Mouse (Mus musculus) liver, embryonic 15.5 days (tissue): ENCODE results near the gene Atraid. TPM values are rescaled to one million over a fixed set of nuclear protein-coding genes. Genes with fewer than 3 reads are reported as not detected.

ENCODE experiments used
- ATAC-seq: fragments of 200-750 bp; cut with Nextera tagmentation; 2 replicates; pipeline ENCODE4 v1.8.0; 2017; ENCODE audit warnings: moderate number of reproducible peaks, mild to moderate bottlenecking, moderate library complexity; ENCODE audit not compliant: insufficient read depth
- H3K27ac ChIP-seq: fragments of 300-500 bp; sonication (generic); replicated peaks from 2 replicates; pipeline ENCODE4 v1.5.1; 2015; ENCODE audit warnings: mild to moderate bottlenecking, inconsistent platforms
- H3K27me3 ChIP-seq: fragments of 300-500 bp; sonication (generic); 2 replicates; pipeline ENCODE4 v1.6.1; 2015; ENCODE audit warnings: mild to moderate bottlenecking, inconsistent platforms
- H3K36me3 ChIP-seq: fragments of 300-500 bp; sonication (generic); replicated peaks from 2 replicates; pipeline ENCODE4 v1.6.1; 2015; ENCODE audit warnings: moderate library complexity, mild to moderate bottlenecking, inconsistent platforms
- H3K4me1 ChIP-seq: fragments of 300-500 bp; sonication (generic); replicated peaks from 2 replicates; pipeline ENCODE4 v1.6.1; 2015; ENCODE audit warnings: inconsistent platforms
- H3K4me2 ChIP-seq: fragments of 300-500 bp; sonication (generic); 2 replicates; pipeline ENCODE4 v1.6.1; 2015; ENCODE audit warnings: moderate library complexity, mild to moderate bottlenecking, inconsistent platforms
- H3K4me3 ChIP-seq: fragments of 300-500 bp; sonication (generic); replicated peaks from 2 replicates; pipeline ENCODE4 v1.5.1; 2015; ENCODE audit warnings: mild to moderate bottlenecking, inconsistent platforms
- H3K9ac ChIP-seq: fragments of 300-500 bp; sonication (generic); 2 replicates; pipeline ENCODE4 v1.6.1; 2015; ENCODE audit warnings: moderate library complexity, mild to moderate bottlenecking, inconsistent platforms
- H3K9me3 ChIP-seq: fragments of 300-500 bp; sonication (generic); replicated peaks from 2 replicates; pipeline ENCODE4 v1.6.1; 2016; ENCODE audit warnings: inconsistent platforms
- WGBS: fragments of 180-500 bp; shearing (Covaris S2); methylation state at CpG from one replicate; pipeline ENCODE4 v1.1.7; 2015; ENCODE audit warnings: mixed read lengths; ENCODE audit not compliant: insufficient replicate concordance; 5-methylcytosine and 5-hydroxymethylcytosine counted together
- polyA plus RNA-seq: library from polyadenylated mRNA; unstranded; fragments of >200 nt; fragmentation: Nextera tagmentation; extraction: Ambion mirVana; gene quantifications from 2 replicates; pipeline ENCODE4 v1.2.1, GENCODE M21; 2015

The Atraid gene
- polyA plus RNA-seq, 1 experiment from 2014 or later, result 55.8 TPM

- H3K9ac ChIP-seq, result no peak overlapping the region
Measured at GRCm38 (mm10) chr5:31095711-31096480, 47.8 kb downstream of the Atraid start.

More at GRCm38 (mm10) chr5:31095711-31096480, 47.8 kb downstream of the Atraid start:
- peak overlapping the region; percentile 65 for H3K4me2 ChIP-seq
- H3K9me3 ChIP-seq, result no peaks in the 10 kb centered on the region
- peaks cover 95% of the 10 kb centered on the region for H3K27me3 ChIP-seq
- H3K36me3 ChIP-seq, result no peaks in the 10 kb centered on the region
- peak overlapping the region; percentile 44 for H3K4me3 ChIP-seq
- H3K27ac ChIP-seq, result no peak overlapping the region
- peaks cover 19% of the 10 kb centered on the region for H3K4me1 ChIP-seq
- ATAC-seq, result no peak
- 23% methylated on average over 11 of the region's 11 CpGs for WGBS

Other genes with a start within 250 kb of the Atraid start
- gene Mapre3, start 233.7 kb upstream of the Atraid start, polyA plus RNA-seq, result 2.9 and 3.2 TPM in 2 replicates
- gene Tmem214, start 180.3 kb upstream of the Atraid start, polyA plus RNA-seq, result 42.8 and 44.0 TPM in 2 replicates
- gene Agbl5, start 159.6 kb upstream of the Atraid start, polyA plus RNA-seq, result 4.8 and 5.7 TPM in 2 replicates
- 312 and 329 TPM in 2 replicates for gene Ost4, start 140.5 kb upstream of the Atraid start, polyA plus RNA-seq
- 37.6 and 46.8 TPM in 2 replicates for gene Emilin1, start 134.9 kb upstream of the Atraid start, polyA plus RNA-seq
- 33.1 and 35.9 TPM in 2 replicates for gene Khk, start 126.9 kb upstream of the Atraid start, polyA plus RNA-seq
- 4.0 and 4.5 TPM in 2 replicates for gene Cgref1, start 102.7 kb upstream of the Atraid start, polyA plus RNA-seq
- gene Preb, start 88.0 kb upstream of the Atraid start, polyA plus RNA-seq, result 97.0 and 110 TPM in 2 replicates
- gene Tcf23, start 79.7 kb upstream of the Atraid start, polyA plus RNA-seq, result 0.05 and 0.08 TPM in 2 replicates
- gene Slc5a6, start 612 bp downstream of the Atraid start, polyA plus RNA-seq, result 3.1 and 3.7 TPM in 2 replicates
- gene Cad, start 6.5 kb downstream of the Atraid start, polyA plus RNA-seq, result 14.1 and 14.6 TPM in 2 replicates
- gene Dnajc5g, start 58.0 kb downstream of the Atraid start, polyA plus RNA-seq, result not detected in 2 replicates
- gene Slc30a3, start 59.9 kb downstream of the Atraid start, polyA plus RNA-seq, result 0.35 and 0.38 TPM in 2 replicates
- gene Trim54, start 68.4 kb downstream of the Atraid start, polyA plus RNA-seq, result 0.52 and 1.0 TPM in 2 replicates
- gene Ucn, start 90.5 kb downstream of the Atraid start, polyA plus RNA-seq, result not detected in 2 replicates
- gene Mpv17, start 105.9 kb downstream of the Atraid start, polyA plus RNA-seq, result 18.8 and 19.5 TPM in 2 replicates
- gene Gm29609, start 131.6 kb downstream of the Atraid start, polyA plus RNA-seq, result 0.33 and 0.74 TPM in 2 replicates
- 28.8 and 31.5 TPM in 2 replicates for gene Gtf3c2, start 131.8 kb downstream of the Atraid start, polyA plus RNA-seq
- 40.2 and 41.6 TPM in 2 replicates for gene Snx17, start 144.9 kb downstream of the Atraid start, polyA plus RNA-seq
- gene Eif2b4, start 145.1 kb downstream of the Atraid start, polyA plus RNA-seq, result 41.2 and 47.3 TPM in 2 replicates
- gene Zfp513, start 154.0 kb downstream of the Atraid start, polyA plus RNA-seq, result 2.6 and 3.1 TPM in 2 replicates
- gene Ppm1g, start 172.4 kb downstream of the Atraid start, polyA plus RNA-seq, result 110 and 117 TPM in 2 replicates
- 47.5 and 48.1 TPM in 2 replicates for gene Nrbp1, start 192.6 kb downstream of the Atraid start, polyA plus RNA-seq
- 0.23 TPM in 1 of 2 replicates, not detected in the other for gene Gm9970, start 192.9 kb downstream of the Atraid start, polyA plus RNA-seq
- gene Krtcap3, start 203.4 kb downstream of the Atraid start, polyA plus RNA-seq, result 3.9 and 4.9 TPM in 2 replicates
- gene Ift172, start 242.8 kb downstream of the Atraid start, polyA plus RNA-seq, result 3.9 and 4.5 TPM in 2 replicates
- gene Fndc4, start 247.8 kb downstream of the Atraid start, polyA plus RNA-seq, result 4.5 and 4.6 TPM in 2 replicates
- 19.4 and 25.0 TPM in 2 replicates for gene Gckr, start 249.1 kb downstream of the Atraid start, polyA plus RNA-seq